Mouse (Mus musculus) left cerebral cortex, adult 18-20 months (tissue): ENCODE measurements around the gene Ccdc9. TPM values are rescaled to one million over a fixed set of nuclear protein-coding genes. Genes with fewer than 3 reads are reported as not detected.
"Not testable (repeated sequence)": the region's sequence is repeated elsewhere in the genome, so short reads cannot be mapped to it uniquely, and the experiment has no call there.

Experiments used
- DNase-seq, 2 experiments: peaks; one replicate each; pipeline ENCODE4 v3.0.0; 2021 to 2022; ENCODE audit warnings: low spot score in 2 of 2, mixed read lengths in 1 of 2
- total RNA-seq, 2 experiments: library from RNA; stranded (reverse); gene quantifications; 2 replicates each; pipeline ENCODE4 v1.2.3; 2021

Gene Ccdc9
- total RNA-seq, 2 experiments from 2014 or later: 81.0 to 102 TPM

DNA sequence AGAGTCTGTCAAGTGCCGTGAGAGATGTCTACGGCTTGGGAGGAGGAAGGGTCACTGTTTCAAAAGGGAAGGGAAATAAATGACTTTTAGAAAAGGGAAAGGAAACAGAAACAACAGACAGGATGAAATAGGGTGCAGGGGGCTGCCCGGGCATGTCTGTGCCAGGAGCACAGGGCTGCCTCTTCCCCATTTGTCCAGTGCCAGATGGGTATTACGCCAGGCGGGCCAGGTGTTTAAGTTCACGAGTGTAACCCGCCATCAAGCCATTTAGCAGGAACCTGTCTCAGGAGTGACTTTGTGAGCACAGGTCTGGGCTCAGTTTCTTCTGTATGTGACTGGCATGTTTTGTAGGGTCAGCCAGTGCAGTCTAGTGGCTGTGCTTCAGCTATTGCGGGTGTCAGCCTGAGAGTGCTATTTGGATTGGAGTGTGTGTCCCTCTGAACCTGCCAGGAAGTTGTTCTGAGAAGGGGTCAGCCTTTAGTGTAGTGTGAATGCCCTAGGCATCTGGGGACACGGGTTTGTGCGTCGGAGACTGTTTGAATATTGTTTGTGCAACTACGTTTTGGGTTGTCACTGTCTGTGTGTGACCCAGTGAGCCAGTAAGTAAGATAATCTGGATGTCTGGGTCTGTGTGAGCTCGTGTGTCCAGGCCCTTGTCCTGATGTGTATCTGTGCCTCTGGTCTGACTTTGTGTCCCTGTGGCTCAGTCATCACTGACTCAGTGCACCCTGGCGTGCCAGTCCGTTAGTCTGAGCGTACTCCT lies 22.1 kb upstream of the Ccdc9 start:
- DNase-seq: no peak

DNA sequence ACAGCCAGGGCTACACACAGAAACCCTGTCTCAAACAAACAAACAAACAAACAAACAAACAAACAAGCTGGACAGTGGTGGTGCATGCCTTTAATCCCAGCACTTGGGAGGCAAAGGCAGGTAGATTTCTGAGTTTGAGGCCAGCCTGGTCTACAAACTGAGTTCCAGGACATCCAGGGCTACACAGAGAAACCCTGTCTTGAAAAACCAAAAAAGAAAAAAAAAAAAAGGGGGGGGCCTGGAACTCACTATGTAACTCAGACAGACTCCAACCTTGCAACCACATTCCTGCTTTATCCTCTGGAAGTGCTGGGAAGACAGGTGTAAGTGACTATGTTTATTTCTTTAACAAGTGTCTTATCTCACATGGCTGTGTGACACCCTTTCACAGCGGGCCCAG lies 21.5 kb upstream of the Ccdc9 start, which contains the start of gene Bbc3:
Gene Bbc3 (plus strand): TSS at position 301 of the 400 bp plus-strand sequence.
- DNase-seq: not testable (repeated sequence)

DNA sequence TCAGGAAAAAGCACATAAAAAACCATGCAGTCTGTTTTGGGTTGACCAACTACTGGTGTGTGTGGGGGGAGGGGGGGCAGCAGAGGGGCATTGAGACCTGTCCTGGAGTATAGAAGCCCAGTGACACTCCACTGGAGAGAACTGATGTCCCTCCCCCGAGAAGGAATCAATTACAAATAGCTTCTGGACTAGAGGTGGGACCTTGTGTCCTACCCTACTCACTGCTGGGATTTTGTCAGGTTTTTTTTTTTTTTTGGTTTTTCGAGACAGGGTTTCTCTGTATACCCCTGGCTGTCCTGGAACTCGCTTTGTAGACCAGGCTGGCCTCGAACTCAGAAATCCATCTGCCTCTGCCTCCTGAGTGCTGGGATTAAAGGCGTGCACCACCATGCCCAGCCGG lies 20.5 kb upstream of the Ccdc9 start:
- DNase-seq: not testable (repeated sequence)

DNA sequence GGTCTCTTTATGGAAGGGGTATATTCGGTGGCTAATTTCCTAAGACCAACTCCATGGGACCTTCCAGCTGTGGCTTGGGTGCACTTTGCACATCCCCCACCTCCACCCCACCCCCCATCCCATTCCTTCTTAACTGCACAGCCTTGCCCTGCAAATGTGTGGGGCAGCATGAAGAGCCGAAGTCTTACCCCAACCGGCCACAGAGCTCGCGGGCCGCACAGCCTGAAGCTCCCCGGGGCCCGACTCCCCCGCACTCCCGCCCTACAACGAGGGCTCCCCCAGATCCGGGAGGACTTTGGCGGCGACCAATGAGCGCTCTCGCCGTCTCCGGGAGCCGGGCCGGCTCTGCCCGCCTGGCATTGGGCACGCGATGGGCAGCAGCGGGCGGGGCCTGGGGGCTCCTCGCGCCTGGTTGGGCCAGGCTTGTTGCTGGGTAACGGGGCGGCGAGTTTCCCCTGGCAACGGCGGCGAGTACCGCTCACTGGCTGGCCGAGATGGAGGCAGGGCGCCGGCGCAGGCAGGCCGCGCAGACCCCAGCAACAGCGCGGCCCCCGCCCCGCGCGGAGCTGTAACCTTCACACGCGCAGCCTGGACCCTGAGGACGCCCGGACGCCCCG lies 12.9 kb upstream of the Ccdc9 start:
- DNase-seq: peak; percentile 95 to 98

DNA sequence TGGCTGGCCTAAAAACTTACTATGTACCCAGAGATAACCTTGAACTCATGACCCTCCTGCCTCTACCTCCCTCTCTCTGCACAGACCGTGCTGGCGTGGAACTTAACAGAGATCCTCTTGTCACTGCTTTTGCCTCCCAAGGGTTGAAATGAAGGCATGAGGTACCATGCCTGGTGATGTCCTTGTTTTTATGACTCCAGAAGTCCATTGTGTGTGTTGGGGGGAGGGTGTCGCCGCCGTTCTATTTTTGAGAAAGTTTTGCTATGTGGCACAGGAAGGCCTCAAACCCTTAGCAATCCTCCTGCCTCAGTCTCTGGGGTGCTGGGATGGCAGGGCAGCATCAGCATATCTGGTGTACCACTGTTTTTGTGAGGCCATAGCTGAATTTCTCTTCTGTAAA lies 12.3 kb upstream of the Ccdc9 start:
- no peak for DNase-seq

DNA sequence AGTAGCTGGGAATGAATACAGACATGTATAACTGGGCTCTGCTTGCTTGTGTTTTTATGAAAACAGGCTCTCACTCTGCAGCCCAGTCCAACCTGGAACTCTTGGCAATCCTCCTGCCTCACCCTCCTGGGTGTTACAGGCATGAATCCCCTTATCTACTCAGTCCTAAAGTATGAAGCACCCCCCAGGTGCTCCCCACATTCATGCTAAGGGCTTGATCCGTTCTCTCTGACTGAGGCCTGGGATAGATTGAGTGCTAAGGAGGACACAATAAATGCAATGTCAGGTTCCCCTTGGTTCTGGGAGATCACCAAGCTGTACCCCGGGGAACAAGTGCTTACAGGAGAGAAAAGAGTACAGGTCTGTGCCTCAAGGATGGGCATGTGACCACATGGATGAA lies 11.0 kb upstream of the Ccdc9 start:
- no peak for DNase-seq

DNA sequence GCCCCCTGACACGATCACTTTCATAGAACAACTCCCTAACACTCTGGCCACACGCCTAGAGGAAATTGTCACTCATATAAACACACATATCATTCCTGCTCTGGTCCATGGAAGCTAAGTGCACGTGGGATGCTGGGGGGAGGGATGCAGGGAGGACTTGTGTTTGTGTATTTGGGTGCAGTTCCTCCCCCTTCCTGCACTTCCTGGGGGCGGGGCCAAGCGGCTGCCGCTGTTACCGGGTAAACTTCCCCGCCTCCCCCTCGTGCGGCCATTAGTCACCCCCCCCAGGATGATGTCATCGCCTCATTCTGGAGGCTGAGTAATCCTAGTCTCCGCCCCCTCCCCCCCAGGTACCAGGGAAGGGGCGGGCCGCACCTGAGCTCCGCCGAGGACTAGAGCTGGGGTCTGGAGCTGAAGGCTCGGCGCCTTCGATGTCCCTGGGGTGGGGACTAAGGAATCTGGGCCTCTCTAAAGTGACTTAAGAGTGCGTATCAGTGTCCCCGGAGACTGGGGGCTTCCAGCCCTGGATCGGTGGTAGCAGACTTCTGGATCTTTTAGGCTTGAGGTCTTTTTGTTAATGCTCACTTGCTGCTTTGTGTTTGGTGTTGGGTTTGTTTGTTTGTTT lies 10.3 kb upstream of the Ccdc9 start:
- DNase-seq: peak; percentile 69 to 75

DNA sequence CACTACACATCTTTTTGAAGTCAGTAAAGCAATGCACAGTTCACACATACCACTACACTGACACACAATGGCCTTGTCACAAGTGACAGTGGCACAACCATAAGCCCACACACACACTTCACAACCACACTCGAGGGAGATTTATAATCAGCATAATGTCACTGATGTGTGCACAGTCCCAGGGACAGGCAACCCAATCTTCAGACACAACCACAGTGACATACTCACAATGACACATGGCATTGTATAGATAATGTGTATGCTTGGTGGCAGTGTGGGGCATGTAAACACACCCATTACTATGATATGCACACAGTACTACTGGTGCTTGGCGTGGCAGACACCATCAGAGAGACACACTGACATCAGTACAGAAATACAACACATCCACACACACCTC lies 9.6 kb upstream of the Ccdc9 start:
- DNase-seq: no peak

DNA sequence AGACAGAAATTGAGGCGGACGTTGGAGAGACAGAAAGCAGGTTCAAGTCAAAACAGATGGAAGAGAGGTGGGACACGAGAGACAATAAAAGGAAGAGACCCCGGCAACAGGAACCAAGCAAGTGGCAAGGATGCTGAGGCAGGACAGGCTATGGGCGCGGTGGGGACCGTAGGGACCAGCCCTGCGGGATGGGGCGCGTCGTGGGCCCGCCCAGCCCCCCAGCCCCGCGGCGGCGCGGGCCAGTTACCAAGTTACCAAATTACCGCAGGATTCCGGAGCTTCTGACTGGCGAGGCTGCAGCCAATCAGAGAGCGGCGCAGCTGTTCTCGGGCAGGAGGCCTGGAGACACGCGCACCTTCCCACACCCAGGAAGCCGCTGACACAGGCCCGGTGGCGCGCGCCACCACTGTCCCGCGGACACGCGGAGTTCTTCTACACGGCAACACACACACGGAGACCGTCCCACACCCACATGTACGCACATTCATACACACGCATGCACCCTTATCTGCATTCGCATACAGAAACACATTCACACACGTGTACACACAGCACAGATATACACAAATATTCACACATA lies 8.8 kb upstream of the Ccdc9 start:
- DNase-seq: peak; percentile 70 to 88

DNA sequence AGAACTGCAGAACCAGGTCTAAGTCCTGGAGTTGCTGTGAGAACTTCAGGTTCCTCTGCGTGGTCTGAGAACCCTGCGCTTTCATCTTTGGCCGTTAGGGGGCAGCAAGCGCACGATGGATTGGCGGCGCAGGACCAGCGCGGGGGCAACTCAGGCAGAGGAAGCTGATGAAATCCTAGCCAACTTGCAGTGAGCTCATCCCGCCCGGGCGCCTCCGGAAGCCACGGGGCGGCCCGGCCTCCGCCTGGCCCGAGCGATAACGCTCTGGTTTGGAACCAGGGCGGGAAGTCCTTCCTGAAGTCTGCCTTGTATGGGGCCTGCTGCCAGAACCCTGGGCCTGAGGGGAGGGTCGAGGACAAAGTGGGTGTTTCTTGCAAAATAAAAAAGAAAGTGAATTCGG lies 8.2 kb upstream of the Ccdc9 start:
- peak; percentile 96 to 98 for DNase-seq

DNA sequence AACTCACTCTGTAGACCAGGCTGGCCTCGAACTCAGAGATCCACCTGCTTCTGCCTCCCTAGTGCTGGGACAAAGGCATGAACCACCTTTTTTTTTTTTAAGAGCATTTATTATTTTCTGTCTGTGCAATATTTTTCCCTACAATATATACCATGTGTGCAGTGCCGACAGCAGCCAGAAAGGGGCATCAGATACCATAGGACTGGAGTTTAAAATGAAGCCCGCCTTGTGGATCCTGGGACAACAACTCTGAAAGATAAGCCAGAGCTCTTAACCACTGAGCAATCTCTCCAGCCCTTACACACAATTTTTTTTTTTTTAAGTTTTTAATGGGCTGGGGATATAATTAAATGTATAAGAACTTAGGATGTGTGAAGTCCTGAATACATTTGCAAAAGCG lies 7.8 kb upstream of the Ccdc9 start:
- no peak for DNase-seq

DNA sequence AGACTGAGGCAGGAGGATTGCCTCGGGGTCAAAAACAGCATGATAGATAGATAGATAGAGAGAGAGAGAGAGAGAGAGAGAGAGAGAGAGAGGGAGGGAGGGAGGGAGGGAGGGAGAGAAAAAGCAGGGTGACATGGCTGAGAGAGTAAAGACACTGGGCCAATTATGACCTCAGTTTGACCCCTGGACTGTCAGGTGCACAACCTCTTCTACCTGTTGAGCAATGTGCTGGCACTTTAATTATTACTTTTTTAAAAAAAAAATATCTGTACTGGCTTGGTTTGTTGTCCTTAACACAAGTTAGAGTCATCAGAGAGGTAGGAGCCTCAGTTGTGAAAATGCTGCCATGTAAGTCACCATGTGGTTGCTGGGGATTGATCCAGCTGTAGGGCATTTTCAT lies 1.2 kb upstream of the Ccdc9 start:
- no peak for DNase-seq

DNA sequence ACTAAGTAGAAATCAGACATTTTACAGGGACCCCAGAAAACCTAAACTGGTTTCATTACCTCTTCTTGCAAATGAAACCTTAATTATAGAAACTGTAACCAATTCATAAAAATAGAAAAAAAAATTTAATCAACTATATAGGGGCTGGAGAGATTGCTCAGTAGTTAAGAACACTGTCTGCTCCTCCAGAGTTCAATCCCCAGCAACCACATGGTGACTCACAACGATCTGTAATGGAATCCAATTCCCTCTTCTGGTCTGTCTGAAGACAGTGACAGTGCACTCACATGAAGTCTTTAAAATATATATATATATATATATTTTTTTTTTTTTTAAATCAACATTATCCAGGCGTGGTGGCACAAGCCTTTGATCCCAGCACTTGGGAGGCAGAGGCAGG lies 421 bp upstream of the Ccdc9 start:
- DNase-seq: no peak

DNA sequence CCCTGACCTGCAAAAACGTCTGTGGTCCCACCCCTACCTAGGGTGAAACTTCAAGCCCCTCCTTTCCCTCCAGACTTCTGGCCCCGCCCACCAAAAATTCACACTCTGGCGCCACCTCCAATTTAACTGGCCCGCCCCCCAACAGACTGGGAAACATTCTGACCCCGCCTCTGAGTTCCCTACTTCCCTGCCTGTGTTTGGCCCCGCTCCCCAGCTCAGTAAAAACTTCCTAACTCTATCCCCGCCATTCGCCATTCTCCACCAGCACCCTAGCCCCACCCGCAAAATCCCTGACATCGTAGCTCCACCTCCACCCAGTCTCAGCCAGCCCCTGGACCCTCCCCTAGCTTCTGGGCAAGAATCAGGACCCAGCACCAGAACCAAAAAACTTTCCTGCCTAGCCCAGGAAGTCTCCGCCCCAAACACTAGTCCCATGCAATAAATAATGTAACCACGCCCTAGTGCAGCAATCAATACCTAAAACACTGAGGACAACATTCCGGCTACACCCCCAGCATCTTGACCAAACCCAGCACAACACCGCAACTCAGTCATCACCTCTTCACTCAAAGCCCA lies 1.1 kb downstream of the Ccdc9 start:
- no peak for DNase-seq

DNA sequence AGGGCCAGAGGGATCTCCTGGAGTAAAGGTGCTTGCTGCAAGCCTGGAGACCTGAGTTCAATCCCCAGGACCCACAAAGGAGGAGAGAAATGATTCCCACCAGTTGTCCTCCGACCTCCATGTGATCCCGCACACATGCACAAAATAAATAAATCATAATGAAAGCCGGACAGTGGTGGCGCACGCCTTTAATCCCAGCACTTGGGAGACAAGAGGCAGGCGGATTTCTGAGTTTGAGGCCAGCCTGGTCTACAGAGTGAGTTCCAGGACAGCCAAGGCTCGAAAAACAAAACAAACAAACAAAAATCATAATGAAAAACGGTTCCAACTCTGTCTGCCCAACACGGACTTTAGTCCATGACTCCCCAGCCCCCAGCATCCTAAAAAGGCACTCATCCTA lies 1.7 kb downstream of the Ccdc9 start:
- no peak for DNase-seq

DNA sequence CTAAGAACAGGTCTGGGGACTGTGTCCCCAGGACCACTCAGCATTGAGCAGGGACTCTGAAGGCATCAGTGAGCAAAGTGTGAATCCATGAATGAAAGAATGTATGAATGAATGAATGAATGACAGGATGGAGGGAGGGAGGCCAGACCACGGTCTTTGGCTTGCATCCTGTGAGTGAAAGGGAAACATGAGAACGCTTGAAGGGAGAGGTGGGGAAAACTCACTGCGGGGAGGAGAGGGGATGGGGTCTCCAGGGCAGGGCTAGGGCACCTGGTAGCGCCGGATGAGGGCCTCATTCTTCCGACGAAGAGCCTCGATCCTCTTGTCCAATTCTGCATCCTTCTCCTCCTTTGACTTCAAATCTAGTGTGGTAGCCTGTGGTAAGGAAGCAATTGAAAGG lies 2.6 kb downstream of the Ccdc9 start:
- no peak for DNase-seq

DNA sequence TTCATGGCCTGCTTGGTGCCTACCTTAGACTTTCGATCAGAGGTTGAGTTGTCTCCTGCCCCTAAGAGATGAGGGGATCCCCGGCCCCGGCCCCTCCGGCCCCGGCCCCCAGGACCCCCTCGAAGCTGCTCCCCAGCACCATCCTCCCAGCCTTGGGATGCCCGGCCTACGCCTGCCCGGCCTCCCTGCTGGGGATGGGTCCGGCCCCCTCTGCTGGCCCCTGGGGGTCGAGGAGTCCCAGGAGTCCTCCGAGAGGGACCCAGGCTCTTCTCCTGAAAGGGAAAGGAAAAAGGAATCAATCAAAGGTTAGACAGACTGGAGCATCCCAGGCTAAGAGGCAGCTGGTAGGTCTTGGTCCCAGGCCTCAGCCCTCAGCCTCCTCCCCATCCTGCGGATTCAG lies 4.3 kb downstream of the Ccdc9 start:
- DNase-seq: no peak

DNA sequence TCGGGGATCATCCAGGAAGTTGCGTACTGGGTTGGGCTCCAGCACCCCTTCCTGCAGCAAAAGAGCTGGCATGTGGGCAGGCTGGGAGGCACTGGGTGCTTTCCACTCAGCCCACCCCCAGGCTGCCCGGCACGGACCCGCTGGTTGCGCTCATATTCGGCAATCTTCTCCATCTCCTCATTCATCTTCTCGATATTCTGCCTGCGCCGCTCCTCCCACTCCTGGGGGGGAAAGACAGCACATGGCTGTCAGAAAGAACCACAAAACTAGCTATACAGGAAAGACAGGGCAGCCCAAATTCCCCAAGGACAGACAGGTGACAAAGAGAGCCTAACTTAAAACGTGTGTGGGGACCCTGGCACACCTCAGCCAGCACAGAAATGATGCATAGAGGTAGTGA lies 5.9 kb downstream of the Ccdc9 start:
- no peak for DNase-seq

DNA sequence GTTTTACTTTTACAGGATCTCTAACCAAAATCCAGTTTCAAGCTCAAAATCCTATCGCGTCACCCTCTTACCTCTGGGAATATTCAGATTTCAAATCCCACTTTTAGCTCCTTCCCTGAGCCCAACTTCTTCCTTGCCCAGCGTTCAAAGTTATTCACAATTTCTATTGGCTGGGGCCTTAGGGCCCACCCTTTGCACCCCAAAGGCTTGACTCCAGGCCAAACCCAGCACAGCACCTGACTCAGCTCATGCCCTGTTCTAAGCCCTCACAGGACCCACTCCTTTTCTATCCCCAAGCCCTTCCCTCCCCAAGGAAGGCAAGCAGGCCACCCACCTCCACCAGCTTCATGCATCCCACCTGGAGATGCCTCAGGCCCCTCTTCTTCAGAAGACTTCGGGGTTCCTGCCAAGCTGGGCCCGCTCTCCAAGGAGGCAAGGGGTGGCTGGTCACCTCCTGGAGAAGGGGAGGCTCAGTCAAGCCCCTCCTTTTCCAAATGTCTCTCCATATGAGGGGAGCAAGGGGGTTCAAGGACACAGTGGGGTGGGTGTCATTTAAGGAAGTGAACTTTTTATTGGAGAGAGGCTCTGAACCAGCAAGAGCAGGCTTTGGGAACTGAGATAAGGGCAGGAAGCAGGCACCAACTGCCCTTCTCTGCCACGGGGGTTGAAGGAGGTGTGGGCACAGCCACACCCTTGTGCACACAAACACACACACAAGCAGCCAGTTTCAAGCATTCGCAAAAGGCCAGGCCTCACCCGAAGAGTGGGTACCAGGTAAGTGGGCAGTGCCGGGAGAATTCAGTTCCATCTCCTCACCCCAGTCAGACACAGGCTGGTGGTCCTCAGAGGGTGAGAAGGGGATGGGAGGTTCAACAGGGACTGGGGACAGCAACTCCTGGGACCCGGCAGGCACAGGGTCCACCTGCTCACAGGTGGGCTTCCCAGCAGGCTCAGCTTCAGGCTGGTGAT lies 11.4 kb downstream of the Ccdc9 start:
- DNase-seq: no peak

DNA sequence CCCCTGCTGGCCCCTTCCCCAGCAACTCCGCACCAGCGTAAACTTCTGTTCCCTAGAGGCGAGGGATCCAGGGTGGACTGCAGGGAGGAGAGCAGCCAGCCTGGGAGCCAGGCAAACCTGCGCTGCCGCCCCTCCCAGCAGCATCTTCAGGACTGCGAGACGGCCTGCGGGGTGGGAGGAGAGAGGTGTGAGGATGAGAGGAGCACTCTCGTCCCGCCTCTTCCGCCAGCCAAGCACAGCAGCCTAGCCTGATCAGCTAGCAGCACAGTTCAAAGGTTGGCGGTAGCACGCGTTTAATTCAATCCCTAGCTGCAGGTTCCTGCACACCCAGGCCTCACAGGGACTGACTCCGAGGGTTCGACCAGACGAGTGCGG lies 12.8 kb downstream of the Ccdc9 start:
- DNase-seq: peak; percentile 52 to 68
